Mouse (Mus musculus) skeletal muscle tissue, adult 2 months (tissue): ENCODE measurements around the gene Il1r1.

Source experiments
- DNase-seq: peaks from one replicate; pipeline ENCODE4 v3.0.0-alpha.2; 2012; ENCODE audit warnings: low read depth, low spot score

The Il1r1 gene

DNA sequence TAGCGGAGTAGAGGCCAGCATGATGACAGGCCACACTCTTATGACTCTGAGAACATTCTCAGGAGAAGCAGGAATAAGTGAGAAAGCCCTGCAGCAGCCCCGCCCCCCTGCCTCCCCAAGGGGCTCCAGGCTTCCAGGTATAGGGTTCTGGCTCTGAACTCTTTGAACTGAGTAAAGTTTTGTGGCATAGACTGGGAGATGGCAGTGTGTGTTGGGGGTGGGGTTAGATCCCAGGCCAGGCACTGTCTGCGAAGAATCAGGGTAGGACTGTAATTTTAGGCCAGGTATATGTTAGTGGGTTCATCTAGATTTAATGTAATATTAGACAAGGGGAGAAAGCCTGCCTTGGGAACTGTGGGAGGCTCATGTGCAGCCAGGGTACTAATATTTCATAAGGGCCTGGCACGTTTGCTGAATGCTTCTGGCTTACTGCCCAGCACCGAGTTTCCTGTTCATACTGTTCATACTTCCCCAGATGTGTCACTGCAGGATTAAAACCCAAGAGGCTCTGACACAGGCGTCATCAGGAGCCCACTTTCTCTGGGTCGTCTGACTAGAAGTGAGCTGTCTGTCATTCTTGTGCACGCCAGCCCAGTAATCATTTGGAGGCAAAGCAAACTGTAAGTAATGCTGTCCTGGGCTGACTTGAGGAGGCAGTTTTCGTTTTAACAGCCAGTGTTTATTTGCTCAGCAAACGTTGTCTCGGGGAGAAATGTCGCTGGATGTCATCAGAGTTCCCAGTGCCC is at the start of gene Il1r1:
Il1r1 (plus strand) TSS at position 542 of the 746 bp plus-strand sequence.
- peak; percentile 86 for DNase-seq

DNA sequence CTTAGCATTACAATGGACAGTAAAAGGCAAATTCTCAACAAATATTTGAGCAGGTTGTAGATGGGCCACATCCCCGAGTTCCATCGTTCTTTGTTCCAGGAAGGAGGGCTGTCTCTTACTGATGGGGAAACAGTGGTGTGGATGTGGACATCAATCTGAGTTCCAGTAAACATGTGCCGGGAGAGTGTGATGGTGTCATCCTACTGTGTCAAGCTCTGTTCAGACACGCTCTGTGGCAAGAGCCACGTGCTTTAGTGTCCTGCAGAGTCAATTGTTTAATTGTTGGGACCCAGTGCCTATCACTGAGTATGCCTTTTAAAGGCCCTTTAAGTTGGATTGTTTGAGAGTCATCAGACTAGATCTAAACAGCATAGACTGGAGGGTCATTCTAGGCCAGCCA is 49.8 kb upstream of the Il1r1 start:
- no peak for DNase-seq

DNA sequence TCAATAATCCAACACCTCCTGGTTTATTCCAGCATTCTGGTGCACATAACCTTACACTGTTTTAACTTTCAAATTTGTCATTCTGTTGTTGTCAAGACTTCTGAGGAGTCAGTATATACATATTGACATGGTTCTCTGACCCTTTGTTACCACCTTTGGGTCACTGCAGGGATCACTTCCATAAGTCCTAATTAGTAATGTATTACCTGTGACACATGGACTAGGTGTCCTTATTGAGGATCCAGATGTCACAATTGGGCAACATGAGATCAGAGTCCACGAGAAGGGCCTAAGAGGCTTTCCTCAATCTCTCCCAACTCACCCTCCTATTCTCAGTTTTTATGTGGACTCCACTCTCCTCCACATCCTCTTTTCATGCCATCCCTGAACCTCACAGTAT is 49.1 kb upstream of the Il1r1 start:
- no peak for DNase-seq

DNA sequence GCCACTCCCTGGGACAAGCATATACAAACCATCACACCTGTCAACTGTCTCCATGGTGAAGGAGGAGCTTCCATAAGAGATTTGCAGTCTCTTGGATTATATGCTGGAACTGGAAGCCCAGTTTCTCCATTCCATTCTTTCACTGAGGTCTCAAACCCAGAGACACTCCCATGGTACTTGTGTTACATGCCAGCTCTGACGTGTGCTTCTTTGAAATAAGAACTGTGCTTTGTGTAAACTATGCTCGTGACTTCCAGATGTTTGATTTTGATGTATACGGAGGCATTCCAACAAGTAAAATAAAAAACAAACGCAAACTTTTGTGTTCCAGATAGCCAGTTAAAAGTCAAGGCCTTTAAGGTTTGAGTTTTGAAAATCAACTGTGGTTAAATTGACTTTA is 45.8 kb upstream of the Il1r1 start:
- no peak for DNase-seq

DNA sequence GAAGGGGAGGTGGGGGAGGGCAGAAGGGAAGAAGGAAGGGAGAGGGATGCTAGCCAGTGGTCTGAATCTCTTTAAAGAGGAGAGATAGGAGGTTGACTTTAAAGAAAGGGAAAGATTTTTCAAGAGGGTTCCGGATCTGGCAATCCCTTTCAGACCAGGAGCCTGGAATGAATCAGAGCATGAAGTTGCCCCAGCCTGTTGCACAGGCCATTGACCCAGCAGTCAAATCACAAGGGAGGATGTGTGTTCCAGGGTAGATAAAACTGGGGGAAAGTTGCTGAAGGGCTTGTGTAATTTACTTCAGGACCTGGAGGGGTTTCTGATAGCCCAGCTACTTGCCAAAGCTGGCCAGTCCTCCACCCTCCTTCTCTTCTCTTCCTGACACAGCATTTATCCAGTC is 45.4 kb upstream of the Il1r1 start:
- DNase-seq, result peak; percentile 48

DNA sequence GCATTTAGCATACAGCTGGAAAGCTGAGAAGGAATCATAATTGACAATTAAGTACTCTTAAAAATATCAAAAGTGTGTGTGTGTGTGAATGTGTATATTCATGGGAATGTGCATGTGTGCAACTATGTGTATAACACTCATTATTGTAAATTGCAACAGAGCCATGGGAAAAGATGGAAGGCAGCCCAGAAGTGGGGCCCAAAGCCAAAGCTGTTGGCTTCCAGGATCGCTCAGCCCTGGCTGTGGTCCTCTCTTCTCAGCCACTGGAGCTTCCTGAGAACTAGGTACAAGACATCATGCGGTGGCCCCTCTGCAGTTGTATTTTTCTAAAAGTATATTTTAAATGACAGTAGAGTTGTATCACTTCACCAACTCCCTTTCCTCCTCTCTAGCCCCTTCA is 44.0 kb upstream of the Il1r1 start:
- DNase-seq, result peak; percentile 26

DNA sequence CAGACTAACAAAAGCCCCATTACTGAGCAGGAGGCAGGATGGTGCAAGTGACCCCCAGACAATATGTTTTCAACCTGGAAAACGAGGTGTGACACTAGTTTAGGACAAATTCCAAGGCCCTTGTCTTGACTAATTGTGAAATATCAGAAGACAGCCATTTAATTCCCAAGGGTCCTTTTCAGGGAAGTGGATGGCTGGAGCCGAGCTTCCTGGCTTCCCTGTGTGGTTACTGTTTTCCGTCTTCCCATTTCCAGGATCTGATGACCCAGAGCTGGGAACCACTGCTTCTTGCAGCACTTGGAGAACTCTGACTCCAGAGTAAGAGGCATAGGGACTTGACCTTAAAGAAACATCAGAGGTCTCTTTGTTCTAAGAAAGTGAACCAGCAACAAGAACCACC is 43.2 kb upstream of the Il1r1 start:
- DNase-seq, result peak; percentile 27

DNA sequence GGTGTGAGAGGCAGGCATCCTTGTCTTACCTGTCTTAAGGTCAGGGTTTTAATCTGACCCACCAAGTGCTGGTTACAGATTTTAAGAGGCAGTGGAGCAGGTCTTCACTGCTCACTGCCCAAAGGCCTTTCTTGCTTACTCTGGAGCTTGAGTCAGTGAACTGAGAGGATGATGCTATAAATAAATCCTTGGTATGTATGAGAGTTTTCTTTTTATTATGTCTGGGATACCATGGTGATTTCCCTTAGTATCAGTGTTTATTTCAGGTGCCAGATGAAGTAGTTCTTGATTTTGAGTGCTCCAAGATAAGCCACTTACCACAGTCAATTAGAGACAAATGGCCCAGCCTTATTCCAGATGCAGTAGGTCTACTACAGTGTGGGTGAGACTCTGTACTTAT is 41.5 kb upstream of the Il1r1 start:
- DNase-seq, result no peak

DNA sequence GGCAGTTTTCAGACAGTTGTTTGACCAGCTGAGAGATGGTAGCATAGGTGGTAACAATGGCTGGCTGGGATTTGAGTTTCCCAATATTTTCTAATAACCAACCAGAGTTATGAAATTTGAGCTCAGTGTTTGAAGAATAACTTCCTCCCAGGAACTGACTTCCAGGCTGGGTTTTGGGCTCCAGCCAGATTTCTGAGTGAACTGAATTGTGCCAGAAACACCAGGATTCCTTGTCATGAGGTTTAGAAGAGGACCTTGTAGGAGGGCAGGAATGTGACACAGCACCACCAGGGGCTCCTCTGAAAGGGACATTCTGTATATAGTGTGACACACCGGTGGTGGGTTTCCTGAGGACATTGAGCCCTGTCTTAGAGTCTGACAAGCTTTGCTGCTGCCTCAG is 36.9 kb upstream of the Il1r1 start:
- DNase-seq, result no peak

DNA sequence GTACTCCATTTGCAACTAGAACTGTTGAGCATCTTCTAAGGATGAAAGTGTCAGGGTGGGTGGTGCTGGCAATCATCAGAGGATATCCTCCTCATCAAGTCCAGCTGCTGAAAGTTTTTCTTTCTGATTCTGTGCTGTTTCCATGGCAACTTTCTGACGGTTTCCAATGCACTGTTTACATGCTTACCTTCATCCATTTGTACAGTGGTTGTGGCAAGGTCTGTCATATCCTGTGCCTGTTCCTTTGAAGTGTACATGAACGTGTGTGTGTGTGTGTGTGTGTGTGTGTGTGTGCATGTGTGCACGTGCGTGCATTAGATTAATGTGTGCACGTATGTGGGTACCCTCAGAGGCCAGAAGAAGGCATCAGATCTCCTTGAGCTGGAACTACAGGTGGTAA is 34.9 kb upstream of the Il1r1 start:
- DNase-seq, result no peak

DNA sequence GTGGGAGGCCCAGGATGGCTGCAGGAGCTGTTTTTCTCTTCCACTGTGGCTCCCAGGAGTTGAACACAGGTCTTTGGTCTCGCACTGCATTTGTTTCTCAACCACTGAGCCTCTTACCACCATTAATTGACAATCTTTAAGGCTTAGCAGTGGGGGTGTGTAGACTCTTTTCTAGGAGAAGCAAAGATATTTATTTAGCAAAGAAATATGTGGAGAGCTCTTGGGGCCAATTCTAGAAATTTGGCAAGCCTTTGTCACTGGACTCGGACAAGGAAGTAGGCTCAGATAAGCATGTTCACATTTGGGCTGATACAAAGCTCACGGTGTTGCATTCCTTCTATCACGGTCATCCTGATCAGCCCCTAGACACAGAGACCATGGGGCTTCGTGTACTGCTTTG is 34.0 kb upstream of the Il1r1 start:
- DNase-seq, result no peak

DNA sequence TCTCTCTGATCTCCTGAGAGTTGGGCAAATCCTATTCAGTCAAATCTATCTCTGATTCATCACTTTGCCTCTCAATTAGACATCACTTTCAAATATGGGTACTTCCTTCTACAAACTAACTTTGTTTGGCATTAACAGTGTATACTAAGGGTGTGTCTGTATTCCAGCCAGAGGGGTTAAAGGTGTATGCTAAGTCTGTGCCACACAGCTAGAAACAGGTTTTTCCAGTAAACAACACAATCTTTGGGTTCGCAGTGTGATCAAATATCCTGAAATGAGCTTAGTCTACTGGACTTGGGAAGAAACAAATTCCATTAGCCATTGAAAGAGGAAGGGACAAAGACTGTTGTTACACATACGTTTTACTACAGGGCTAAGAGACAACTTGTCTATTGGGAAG is 30.6 kb upstream of the Il1r1 start:
- DNase-seq, result no peak

DNA sequence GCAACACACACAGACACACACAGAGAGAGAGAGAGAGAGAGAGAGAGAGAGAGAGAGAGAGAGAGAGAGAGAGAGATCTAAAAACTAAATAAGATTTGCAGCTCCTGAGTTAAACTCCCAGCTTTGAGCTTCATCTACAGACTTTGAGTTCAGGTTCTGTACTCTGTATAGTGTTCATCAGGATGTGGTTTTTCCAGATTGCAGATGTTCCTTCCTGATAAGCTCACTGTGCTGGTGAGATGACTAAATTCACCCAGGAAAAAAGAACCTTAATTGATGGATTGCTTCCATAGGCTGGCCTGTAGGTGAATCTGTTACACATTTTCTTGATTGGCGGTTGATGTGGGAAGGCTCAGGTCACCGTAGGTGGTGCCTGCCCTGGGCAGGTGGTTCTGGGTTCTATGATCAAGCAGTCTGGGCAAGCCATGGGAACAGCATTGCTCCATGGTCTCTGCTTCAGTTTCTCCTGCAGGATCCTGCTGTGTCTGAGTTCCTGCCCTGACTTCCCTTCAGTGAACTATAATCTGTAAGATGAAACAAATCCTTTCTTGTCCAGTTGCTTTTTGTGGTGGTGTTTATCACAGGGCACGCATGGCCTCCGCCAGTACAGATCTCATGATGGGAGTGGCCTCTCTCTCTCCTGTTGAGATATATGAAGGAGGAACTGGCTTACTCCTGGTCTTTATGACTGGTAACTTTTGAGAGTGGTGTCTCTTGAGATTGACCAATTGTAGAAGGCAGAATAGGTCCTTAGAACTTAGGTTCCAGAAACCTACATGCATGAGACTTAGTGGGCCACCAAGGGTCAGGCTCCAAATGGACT is 11.3 kb upstream of the Il1r1 start:
- no peak for DNase-seq

DNA sequence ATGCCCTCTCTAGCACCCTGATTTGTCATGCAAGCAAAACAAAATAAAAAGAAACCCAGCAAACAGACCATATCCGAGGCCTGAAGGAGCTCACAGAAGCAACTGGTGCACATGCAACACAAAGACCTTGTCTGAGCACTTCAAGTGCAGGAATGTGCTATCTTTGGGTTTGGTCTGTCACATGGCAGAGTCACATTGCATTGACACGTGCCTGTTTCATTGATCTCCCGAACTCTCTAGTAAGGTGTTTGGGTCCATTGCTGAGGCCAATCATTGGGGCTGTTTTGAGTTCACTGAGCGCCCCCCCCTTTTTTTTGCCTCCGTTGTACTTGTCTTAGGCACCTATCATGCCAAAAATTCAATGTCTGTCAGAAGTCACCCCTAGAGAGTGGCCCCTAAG is 7.4 kb upstream of the Il1r1 start:
- DNase-seq, result no peak

DNA sequence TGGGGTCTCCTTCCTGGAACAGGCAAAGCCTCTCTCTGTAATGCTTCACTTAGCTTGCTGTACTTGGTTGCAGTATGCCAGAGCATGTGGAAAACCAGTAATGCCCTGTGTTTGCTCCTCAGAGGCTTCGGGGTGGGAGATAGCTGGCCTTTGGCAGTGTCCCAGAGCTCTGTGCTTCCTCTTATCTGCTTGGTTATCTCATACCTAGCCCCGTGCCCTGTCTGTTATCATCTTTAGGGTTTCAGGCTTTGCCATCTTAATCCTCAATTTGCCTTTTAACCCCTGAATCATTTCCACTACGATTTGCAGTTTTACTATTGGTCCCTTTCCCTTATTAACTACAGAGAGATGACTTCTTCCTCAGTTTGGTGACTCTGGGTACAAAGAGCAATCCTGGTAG is 6.3 kb upstream of the Il1r1 start:
- no peak for DNase-seq

DNA sequence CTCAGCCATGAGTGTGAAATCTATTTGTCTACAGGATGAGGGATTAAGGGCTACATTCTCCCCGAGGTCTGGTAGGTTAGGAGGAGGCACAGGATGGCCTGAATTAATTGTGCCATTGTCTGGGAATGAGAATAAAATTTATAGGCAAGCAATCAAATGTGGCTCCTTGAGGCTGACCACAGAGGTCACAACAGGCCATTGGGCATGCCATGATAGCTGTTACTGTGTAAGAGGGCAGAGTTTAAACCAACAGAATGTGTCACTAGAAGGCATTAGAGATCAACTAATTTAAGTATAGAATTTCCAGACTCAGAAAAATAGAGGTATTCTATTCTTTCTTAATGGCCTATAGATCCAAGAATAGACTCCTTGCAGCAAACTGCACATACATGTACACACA is 4.3 kb upstream of the Il1r1 start:
- DNase-seq, result no peak

DNA sequence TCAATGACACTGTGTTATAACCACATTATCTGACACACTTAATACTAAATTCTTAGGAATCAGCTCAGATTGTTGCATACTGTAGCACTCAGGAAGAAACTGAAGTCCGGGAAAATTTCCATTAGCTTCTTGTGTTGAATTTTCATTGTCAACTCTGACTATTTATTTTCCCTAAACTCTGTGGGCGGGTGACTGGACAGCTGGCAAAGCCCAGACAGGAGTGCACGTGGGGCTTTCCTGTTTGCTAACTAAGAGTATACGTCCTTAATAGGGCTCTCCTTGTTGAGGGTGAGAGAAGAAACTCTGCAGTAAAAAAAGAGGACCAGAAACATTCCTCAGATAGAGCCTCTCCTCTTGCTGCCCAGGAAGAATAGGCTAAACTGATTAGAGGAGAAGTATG is 3.0 kb upstream of the Il1r1 start:
- no peak for DNase-seq

DNA sequence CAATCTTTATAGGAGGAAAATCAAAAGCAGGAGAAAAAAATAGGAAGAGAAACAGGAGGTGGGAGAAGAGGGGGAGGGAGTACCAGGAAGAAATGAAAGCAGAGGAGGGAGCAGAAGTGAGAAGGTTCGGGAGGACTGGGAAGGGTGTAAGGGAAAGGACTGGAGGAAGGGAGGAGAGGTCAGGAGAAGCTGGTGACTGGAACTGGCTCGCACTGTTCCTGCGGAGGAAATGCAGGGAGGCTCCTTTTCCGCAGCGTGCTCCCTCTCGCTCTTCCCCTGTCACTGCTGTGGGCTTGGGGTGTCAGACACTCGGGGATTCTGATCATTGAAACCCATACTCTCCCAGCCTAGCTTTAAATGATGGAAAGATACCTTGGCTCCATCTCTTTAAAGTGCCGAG is 2.2 kb upstream of the Il1r1 start:
- no peak for DNase-seq

DNA sequence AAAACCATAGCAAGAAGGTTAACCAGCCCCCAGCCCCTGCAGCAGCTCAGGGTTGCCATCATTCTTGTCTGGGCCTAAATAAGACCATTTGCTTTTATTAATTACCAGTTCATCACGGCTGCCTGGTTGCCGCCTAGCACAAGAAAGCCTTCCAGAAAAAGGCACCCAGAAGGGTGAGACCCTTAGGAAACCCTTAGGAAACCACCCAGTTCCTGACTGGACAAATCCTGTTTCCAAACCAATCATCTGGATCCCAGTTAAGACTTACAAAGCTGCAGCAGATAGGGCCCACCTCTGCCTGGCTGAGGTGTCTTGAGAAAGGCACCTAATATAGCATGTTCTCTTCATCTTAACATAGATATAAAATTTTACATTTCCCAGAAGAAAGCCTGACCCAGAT is 1.3 kb upstream of the Il1r1 start:
- DNase-seq, result no peak

DNA sequence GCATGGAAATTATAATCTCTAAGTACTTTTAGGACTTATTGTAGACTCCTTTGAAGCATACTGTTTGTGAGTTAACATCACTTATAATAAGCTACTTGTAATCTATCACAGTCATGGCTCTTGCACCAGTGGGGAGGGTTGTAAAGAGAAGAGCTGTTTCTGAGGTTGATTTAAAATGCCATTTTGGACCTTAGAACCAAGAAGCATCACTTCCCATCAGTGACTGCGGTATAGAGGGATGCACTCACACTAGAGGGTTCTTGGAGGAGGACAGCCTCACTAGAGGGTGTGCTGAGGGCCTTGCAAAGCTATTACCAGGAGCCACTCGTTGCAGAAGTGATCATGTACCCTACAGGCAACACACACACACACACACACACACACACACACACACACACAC is 700 bp downstream of the Il1r1 start:
- DNase-seq, result no peak

DNA sequence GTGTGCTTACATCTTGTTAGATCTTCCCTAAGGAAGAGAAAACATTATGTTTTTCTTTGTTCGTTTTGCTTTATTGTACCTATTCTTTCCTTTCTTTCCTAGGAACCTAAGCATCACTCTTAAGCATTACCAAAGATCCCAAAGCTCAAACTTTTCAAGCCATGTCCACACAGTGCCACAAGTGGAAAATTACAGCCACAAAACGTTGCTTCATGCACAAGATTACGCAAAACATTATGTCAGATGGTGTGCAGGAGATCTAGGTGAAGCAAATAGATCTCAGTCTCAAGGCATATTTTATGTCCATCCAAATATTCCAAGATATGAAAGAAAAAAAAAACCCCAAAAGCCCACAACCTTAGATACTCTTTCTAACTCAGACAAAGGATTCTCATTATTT is 4.2 kb downstream of the Il1r1 start:
- DNase-seq, result no peak

DNA sequence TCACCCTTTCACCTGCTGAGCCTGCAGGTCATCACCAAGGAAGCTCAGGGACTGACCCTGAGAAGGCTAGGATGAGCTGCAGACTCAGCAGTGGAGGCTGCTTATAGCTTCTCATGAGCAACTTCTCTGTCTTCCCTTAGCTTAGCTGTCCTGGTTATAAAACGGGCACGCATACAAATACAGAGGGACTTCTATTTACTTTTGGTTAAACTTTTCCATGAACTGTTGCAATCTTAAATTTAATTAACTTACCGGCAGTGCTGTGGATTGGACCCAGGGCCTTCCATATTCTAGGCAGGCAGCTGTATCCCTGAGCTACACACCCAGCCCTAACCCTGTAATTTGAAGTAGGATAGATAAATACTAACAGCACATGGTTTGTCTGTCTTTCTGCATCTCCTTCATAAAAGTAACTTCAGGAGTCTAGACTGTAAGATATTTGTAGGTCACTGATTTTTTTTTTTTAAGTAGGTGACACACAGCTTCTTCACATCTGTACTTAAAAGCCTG is 4.9 kb downstream of the Il1r1 start:
- no peak for DNase-seq

DNA sequence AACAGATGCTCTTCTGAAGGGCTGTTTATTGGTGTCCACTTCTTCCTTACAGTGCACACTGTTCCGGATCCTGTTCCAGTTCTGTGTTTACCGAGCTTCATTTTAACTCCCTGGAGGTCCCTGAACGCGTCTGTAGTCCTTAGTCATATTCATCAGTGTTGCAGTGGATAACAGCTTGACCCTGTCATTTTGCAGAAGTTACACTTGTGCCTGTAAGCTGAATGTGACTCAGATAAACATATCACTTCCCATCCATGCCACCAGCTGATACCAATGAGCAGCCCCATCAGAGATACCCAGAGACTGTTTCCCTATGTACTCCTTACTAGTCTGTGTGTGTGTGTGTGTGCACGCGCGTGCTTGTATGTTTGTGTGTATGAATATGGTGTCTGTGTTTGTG is 5.5 kb downstream of the Il1r1 start:
- DNase-seq, result peak; percentile 49
